Mouse (Mus musculus): ENCODE measurements around the gene Prl3d3.
"Not testable (repeated sequence)": the region's sequence is repeated elsewhere in the genome, so short reads cannot be mapped to it uniquely, and the experiment has no call there.

Gene Prl3d3

DNA sequence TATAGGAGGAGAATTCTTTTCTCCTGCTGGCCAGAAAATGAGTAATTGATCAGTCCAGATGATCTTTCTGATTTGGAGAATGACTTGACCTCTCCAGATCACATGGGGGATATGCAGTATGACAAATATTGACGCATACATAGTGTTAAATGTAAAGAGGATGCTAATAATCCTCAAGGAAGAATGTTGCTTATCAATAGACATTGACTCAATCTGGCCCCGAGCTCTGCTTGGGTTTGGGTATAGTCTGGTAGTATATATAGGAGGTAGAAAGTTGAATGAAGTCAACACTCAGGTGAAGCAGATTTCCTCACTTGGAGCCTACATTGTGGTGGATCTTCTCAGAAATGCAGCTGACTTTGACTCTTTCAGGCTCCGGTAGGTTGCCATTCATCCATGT lies at the start of gene Prl3d3:
Gene Prl3d3, plus strand, starts transcription at position 301 of the 400 bp plus-strand sequence.
- DNase-seq (ENCODE audit: low spot score): not testable (repeated sequence)

DNA sequence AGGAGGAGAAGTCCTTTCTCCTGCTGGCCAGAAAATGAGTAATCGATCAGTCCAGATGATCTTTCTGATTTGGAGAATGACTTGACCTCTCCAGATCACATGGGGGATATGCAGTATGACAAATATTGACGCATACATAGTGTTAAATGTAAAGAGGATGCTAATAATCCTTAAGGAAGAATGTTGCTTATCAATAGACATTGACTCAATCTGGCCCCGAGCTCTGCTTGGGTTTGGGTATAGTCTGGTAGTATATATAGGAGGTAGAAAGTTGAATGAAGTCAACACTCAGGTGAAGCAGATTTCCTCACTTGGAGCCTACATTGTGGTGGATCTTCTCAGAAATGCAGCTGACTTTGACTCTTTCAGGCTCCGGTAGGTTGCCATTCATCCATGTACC lies 35.2 kb upstream of the Prl3d3 start, which contains the start of gene Prl3d2:
Gene Prl3d2, plus strand, starts transcription at position 301 of the 400 bp plus-strand sequence.
- DNase-seq (ENCODE audit: low spot score): not testable (repeated sequence)

DNA sequence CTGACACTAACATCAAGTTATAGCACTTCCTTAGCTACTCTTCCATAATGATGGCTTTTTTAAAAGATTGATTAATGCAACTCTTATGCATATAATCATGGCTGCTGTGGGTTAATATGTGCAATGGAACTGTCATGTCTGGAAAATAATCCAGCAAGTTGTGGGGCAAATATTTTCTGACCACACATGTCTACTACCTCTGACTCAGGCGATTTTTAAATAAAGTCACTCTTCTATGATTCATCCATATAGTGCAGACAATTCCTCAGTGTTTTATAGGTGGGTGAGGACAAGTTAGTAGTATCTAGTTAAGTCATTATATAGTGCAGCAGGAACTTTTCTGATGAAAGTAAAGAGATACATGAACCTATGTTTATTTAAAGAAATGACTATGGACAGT lies 8.3 kb upstream of the Prl3d3 start:
- DNase-seq (ENCODE audit: low spot score): no peak

DNA sequence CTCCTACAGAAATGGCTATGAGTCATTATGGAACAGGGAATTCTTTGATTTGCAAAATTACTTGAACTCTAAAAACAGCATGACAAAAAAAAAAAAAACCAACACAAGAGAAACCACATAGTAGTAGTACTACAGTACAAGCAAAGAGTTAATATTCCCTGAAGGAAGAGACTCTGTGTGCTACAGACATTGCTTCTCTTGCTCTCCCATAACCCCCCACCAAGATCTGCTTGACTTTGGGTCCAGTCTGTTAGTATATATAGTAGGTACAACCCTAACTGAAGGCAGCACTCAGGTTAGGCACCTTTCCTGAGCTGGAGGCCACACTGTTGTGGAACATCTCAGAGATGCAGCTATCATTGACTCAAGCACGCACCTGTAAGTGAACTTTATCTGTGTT lies 39.8 kb downstream of the Prl3d3 start, which contains the start of gene Prl3c1:
Gene Prl3c1, plus strand, starts transcription at position 301 of the 400 bp plus-strand sequence.
- DNase-seq (ENCODE audit: low spot score): no peak
